Mouse (Mus musculus): ENCODE data around the gene Trim26. TPM values are rescaled to one million over a fixed set of nuclear protein-coding genes. Genes with fewer than 3 reads are reported as not detected.

Trim26 gene
- polyA plus RNA-seq, 1 experiment from 2014 or later = 12.1 TPM

- 45% methylated on average over 4 of the region's 4 CpGs for WGBS (ENCODE audit: insufficient replicate concordance)
- peaks cover 6% of the 10 kb centered on the region; the same call in 1 of the 2 replicates for H3K27me3 ChIP-seq
Measured at GRCm38 (mm10) chr17:36832694-36833093, 4.2 kb upstream of the Trim26 start.

GRCm38 (mm10) chr17:36835591-36836426 lies 1.1 kb upstream of the Trim26 start:
- Histone ChIP-seq H3K9me3 (replicated peaks) (no peaks in the 10 kb centered on the region), H3K36me3 (no peaks in the 10 kb centered on the region), H3K4me3 (replicated peaks) (peak overlapping the region; percentile 78), H3K4me1 (replicated peaks) (peaks cover 40% of the 10 kb centered on the region), H3K4me2 (peak overlapping the region; percentile 87), H3K27ac (peak overlapping the region; percentile 74), H3K27me3 (peaks cover 18% of the 10 kb centered on the region; the same call in 1 of the 2 replicates), H3K9ac (peak overlapping the region; percentile 68)
- WGBS (ENCODE audit: insufficient replicate concordance) = 21% methylated on average over 12 of the region's 12 CpGs
- ATAC-seq (ENCODE audit: low read depth) (peak; percentile 8; the same call in 1 of the 2 replicates), DNase-seq (peak; percentile 64)

More at GRCm38 (mm10) chr17:36832694-36833093, 4.2 kb upstream of the Trim26 start:
- H3K4me1 ChIP-seq (replicated peaks) = peaks cover 16% of the 10 kb centered on the region
- ATAC-seq (ENCODE audit: low read depth) (no peak), DNase-seq (no peak)
- H3K9ac ChIP-seq = no peak overlapping the region
- no peak overlapping the region for H3K27ac ChIP-seq
- no peak overlapping the region for H3K4me3 ChIP-seq (replicated peaks)
- H3K4me2 ChIP-seq = no peak overlapping the region
- no peaks in the 10 kb centered on the region for H3K36me3 ChIP-seq
- H3K9me3 ChIP-seq (replicated peaks) = no peaks in the 10 kb centered on the region

GRCm38 (mm10) chr17:36836427-36836812 lies 514 bp upstream of the Trim26 start:
- ATAC-seq (ENCODE audit: low read depth) = peak; percentile 2; the same call in 1 of the 2 replicates
- Histone ChIP-seq H3K36me3 (no peaks in the 10 kb centered on the region), H3K4me2 (peak overlapping the region; percentile 87), H3K4me1 (replicated peaks) (peaks cover 44% of the 10 kb centered on the region), H3K9ac (peak overlapping the region; percentile 68), H3K27me3 (peaks cover 18% of the 10 kb centered on the region; the same call in 1 of the 2 replicates), H3K4me3 (replicated peaks) (peak overlapping the region; percentile 78), H3K27ac (peak overlapping the region; percentile 74), H3K9me3 (replicated peaks) (no peaks in the 10 kb centered on the region)
- no peak for DNase-seq
- WGBS (ENCODE audit: insufficient replicate concordance) = 9% methylated on average over 3 of the region's 3 CpGs

GRCm38 (mm10) chr17:36839001-36839400 lies 2.1 kb downstream of the Trim26 start:
- Histone ChIP-seq H3K9me3 (replicated peaks) (no peaks in the 10 kb centered on the region), H3K36me3 (no peaks in the 10 kb centered on the region), H3K4me3 (replicated peaks) (no peak overlapping the region), H3K27ac (no peak overlapping the region), H3K9ac (no peak overlapping the region), H3K4me1 (replicated peaks) (peaks cover 66% of the 10 kb centered on the region), H3K4me2 (no peak overlapping the region), H3K27me3 (peaks cover 14% of the 10 kb centered on the region; the same call in 1 of the 2 replicates)
- WGBS (ENCODE audit: insufficient replicate concordance) = 32% methylated on average over 5 of the region's 5 CpGs
- DNase-seq (no peak), ATAC-seq (ENCODE audit: low read depth) (no peak)

- DNase-seq = no peak
- Histone ChIP-seq H3K4me2 (no peak overlapping the region), H3K27me3 (0 out of 2 replicates have a peak, but pooled peaks cover 12% of the 10 kb centered on the region), H3K4me3 (replicated peaks) (no peak overlapping the region), H3K4me1 (replicated peaks) (peaks cover 75% of the 10 kb centered on the region), H3K9ac (no peak overlapping the region), H3K9me3 (replicated peaks) (no peaks in the 10 kb centered on the region), H3K27ac (no peak overlapping the region), H3K36me3 (no peaks in the 10 kb centered on the region)
- 68% methylated on average over 3 of the region's 3 CpGs for WGBS (ENCODE audit: insufficient replicate concordance)
- ATAC-seq (ENCODE audit: low read depth) = no peak
Measured at GRCm38 (mm10) chr17:36839931-36840330, 3.0 kb downstream of the Trim26 start.

- no peak overlapping the region for H3K4me2 ChIP-seq
- no peak overlapping the region for H3K4me3 ChIP-seq (replicated peaks)
- no peaks in the 10 kb centered on the region for H3K36me3 ChIP-seq
Measured at GRCm38 (mm10) chr17:36840961-36841445, 4.1 kb downstream of the Trim26 start.

GRCm38 (mm10) chr17:36843696-36844095 lies 6.8 kb downstream of the Trim26 start:
- Histone ChIP-seq H3K4me2 (peak overlapping the region; percentile 43), H3K36me3 (no peaks in the 10 kb centered on the region), H3K9me3 (replicated peaks) (no peaks in the 10 kb centered on the region), H3K27me3 (0 out of 2 replicates have a peak, but pooled peaks cover 8% of the 10 kb centered on the region), H3K4me1 (replicated peaks) (peaks cover 70% of the 10 kb centered on the region), H3K9ac (0 out of 2 replicates have a peak overlapping the region, but pooled peaks have one; percentile 24), H3K4me3 (replicated peaks) (no peak overlapping the region), H3K27ac (peak overlapping the region; percentile 11; the same call in 1 of the 2 replicates)
- DNase-seq (no peak), ATAC-seq (ENCODE audit: low read depth) (peak; percentile 22; the same call in 1 of the 2 replicates)
- WGBS (ENCODE audit: insufficient replicate concordance) = 50% methylated on average over 7 of the region's 7 CpGs

More at GRCm38 (mm10) chr17:36840961-36841445, 4.1 kb downstream of the Trim26 start:
- no peaks in the 10 kb centered on the region for H3K9me3 ChIP-seq (replicated peaks)
- no peak overlapping the region for H3K9ac ChIP-seq
- ATAC-seq (ENCODE audit: low read depth) (no peak), DNase-seq (no peak)
- no peak overlapping the region for H3K27ac ChIP-seq
- 0 out of 2 replicates have a peak, but pooled peaks cover 12% of the 10 kb centered on the region for H3K27me3 ChIP-seq
- H3K4me1 ChIP-seq (replicated peaks) = peaks cover 82% of the 10 kb centered on the region

GRCm38 (mm10) chr17:36844286-36844719 lies 7.4 kb downstream of the Trim26 start:
- Histone ChIP-seq H3K27ac (no peak overlapping the region), H3K27me3 (0 out of 2 replicates have a peak, but pooled peaks cover 3% of the 10 kb centered on the region), H3K36me3 (no peaks in the 10 kb centered on the region), H3K4me1 (replicated peaks) (peaks cover 64% of the 10 kb centered on the region), H3K9ac (0 out of 2 replicates have a peak overlapping the region, but pooled peaks have one; percentile 36), H3K9me3 (replicated peaks) (no peaks in the 10 kb centered on the region), H3K4me3 (replicated peaks) (no peak overlapping the region), H3K4me2 (peak overlapping the region; percentile 43)
- ATAC-seq (ENCODE audit: low read depth) (peak; percentile 87), DNase-seq (no peak)

GRCm38 (mm10) chr17:36844725-36845124 lies 7.8 kb downstream of the Trim26 start:
- Histone ChIP-seq H3K36me3 (no peaks in the 10 kb centered on the region), H3K9me3 (replicated peaks) (no peaks in the 10 kb centered on the region), H3K4me2 (no peak overlapping the region), H3K4me3 (replicated peaks) (no peak overlapping the region), H3K4me1 (replicated peaks) (peaks cover 61% of the 10 kb centered on the region), H3K27me3 (0 out of 2 replicates have a peak, but pooled peaks cover 3% of the 10 kb centered on the region), H3K9ac (no peak overlapping the region), H3K27ac (0 out of 2 replicates have a peak overlapping the region, but pooled peaks have one; percentile 41)
- DNase-seq = no peak
- WGBS (ENCODE audit: insufficient replicate concordance) = 74% methylated on average over 1 of the region's 1 CpGs
- ATAC-seq (ENCODE audit: low read depth) = no peak

- ATAC-seq (ENCODE audit: low read depth) = no peak
- 59% methylated on average over 5 of the region's 5 CpGs for WGBS (ENCODE audit: insufficient replicate concordance)
- no peaks in the 10 kb centered on the region for H3K9me3 ChIP-seq (replicated peaks)
- H3K4me1 ChIP-seq (replicated peaks) = peaks cover 37% of the 10 kb centered on the region
- no peak overlapping the region for H3K9ac ChIP-seq
- peaks cover 9% of the 10 kb centered on the region for H3K36me3 ChIP-seq
- no peak overlapping the region for H3K4me3 ChIP-seq (replicated peaks)
- H3K4me2 ChIP-seq = no peak overlapping the region
- no peak for DNase-seq
- H3K27me3 ChIP-seq = no peaks in the 10 kb centered on the region
- H3K27ac ChIP-seq = no peak overlapping the region
Measured at GRCm38 (mm10) chr17:36848911-36849310, 12.0 kb downstream of the Trim26 start.

- 85% methylated on average over 2 of the region's 2 CpGs for WGBS (ENCODE audit: insufficient replicate concordance)
- no peak overlapping the region for H3K4me3 ChIP-seq (replicated peaks)
- no peak overlapping the region for H3K4me2 ChIP-seq
- no peaks in the 10 kb centered on the region for H3K27me3 ChIP-seq
- ATAC-seq (ENCODE audit: low read depth) = no peak
- DNase-seq = no peak
- no peak overlapping the region for H3K9ac ChIP-seq
- H3K27ac ChIP-seq = no peak overlapping the region
- H3K36me3 ChIP-seq = peaks cover 14% of the 10 kb centered on the region
- H3K4me1 ChIP-seq (replicated peaks) = peaks cover 26% of the 10 kb centered on the region
- no peaks in the 10 kb centered on the region for H3K9me3 ChIP-seq (replicated peaks)
Measured at GRCm38 (mm10) chr17:36849992-36850391, 13.1 kb downstream of the Trim26 start.
